Mouse (Mus musculus): ENCODE data around the gene Ces1f. TPM values are rescaled to one million over a fixed set of nuclear protein-coding genes. Genes with fewer than 3 reads are reported as not detected.
"Not testable (repeated sequence)": the region's sequence is repeated elsewhere in the genome, so short reads cannot be mapped to it uniquely, and the experiment has no call there.

Ces1f gene
- polyA plus RNA-seq, 1 experiment from 2014 or later: 0.59 TPM

DNA sequence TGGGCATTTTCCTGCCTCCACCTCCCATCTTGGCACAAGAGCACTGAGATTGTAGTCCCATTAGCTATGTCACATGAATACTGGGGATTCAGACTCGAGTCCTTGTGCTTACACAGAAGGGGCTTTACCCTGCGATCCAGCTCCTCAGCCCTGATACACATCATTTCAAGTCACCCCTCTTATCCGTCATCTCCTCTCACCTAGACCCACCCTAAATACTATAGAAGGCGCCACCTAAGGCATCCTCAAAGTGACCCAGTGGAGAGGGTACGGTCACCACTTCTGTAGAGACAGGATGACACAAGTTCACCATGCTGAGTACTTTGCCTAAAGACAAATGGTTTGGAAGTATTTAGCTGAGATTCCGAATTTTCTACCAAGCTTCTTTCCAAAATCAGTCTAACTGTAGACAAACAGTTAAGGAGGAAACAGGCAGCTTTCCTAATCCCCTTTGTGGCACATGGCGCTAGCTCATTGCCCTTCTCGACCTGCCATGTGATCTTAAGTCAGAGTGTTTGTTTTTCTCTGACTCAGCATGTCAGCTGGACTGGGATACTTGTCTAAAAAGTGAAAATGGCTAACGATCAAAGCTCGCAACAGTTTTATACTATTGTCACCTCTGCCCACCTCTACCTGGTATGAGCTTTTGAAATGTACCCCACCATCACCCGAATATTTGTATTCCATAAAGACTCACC lies 50.7 kb downstream of the Ces1f start:
- Histone ChIP-seq H3K36me3 (ENCODE audit: control insufficient read depth, insufficient read depth) (no peaks in the 10 kb centered on the region), H3K4me1 (replicated peaks; ENCODE audit: control insufficient read depth, insufficient read depth, low read length) (no peaks in the 10 kb centered on the region), H3K9ac (ENCODE audit: low read depth, low read length) (no peak overlapping the region), H3K4me3 (ENCODE audit: low read depth, low read length) (no peak overlapping the region), H3K27ac (ENCODE audit: low read depth, low read length) (peak overlapping the region; percentile 15; the same call in 1 of the 2 replicates), H3K4me2 (replicated peaks; ENCODE audit: low read depth) (peak overlapping the region; percentile 49), H3K9me3 (ENCODE audit: control insufficient read depth) (no peaks in the 10 kb centered on the region), H3K27me3 (replicated peaks; ENCODE audit: control insufficient read depth, insufficient read depth, low read length) (no peaks in the 10 kb centered on the region)
- no peak for TF ChIP-seq CTCF (IDR thresholded peaks at IDR 0.05; ENCODE audit: low read depth)
- peak; percentile 88 for ATAC-seq
- WGBS: 46% methylated on average over 11 of the region's 11 CpGs

DNA sequence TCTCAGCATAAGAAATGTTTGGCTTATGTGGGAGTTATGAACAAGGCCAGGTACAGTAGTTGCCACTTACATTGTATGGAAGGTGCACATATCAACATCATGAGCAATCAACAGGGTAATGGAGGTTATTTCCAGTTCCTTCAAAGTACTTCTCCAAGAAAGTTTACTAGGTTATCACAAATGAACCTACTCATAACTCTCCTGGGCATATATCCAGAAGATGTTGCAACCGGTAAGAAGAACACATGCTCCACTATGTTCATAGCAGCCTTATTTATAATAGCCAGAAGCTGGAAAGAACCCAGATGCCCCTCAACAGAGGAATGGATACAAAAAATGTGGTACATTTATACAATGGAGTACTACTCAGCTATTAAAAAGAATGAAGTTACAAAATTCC lies 53.1 kb downstream of the Ces1f start:
- H3K9me3 ChIP-seq (ENCODE audit: control insufficient read depth); H3K4me3 ChIP-seq (ENCODE audit: low read depth, low read length); H3K36me3 ChIP-seq (ENCODE audit: control insufficient read depth, insufficient read depth); ATAC-seq; H3K27ac ChIP-seq (ENCODE audit: low read depth, low read length); H3K4me2 ChIP-seq (replicated peaks; ENCODE audit: low read depth); H3K9ac ChIP-seq (ENCODE audit: low read depth, low read length); H3K4me1 ChIP-seq (replicated peaks; ENCODE audit: control insufficient read depth, insufficient read depth, low read length); H3K27me3 ChIP-seq (replicated peaks; ENCODE audit: control insufficient read depth, insufficient read depth, low read length): not testable (repeated sequence)
- WGBS: 76% methylated on average over 1 of the region's 1 CpGs

DNA sequence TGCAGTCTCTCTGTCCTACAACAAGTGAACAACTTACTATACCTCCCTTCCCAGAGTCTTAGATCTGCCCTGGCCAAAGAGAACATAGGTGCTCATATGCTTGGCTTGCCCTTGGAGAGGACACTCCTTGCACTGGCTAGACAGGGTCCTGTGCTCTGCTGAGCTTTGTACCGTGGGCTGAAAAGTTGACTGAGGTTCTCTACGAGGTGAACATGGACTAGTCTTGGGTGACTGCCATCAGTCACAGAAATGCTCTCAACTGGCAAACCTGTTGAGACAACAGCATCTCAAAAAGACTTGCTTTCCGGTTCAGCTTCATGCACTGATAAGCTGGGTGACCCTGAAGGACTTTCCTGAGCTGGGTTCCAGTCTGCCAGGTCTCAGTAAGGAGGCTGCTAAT lies 57.7 kb downstream of the Ces1f start:
- Histone ChIP-seq H3K4me2 (replicated peaks; ENCODE audit: low read depth) (no peak overlapping the region), H3K27me3 (replicated peaks; ENCODE audit: control insufficient read depth, insufficient read depth, low read length) (no peaks in the 10 kb centered on the region), H3K9ac (ENCODE audit: low read depth, low read length) (no peak overlapping the region), H3K4me3 (ENCODE audit: low read depth, low read length) (no peak overlapping the region), H3K27ac (ENCODE audit: low read depth, low read length) (no peak overlapping the region), H3K9me3 (ENCODE audit: control insufficient read depth) (no peaks in the 10 kb centered on the region), H3K36me3 (ENCODE audit: control insufficient read depth, insufficient read depth) (no peaks in the 10 kb centered on the region), H3K4me1 (replicated peaks; ENCODE audit: control insufficient read depth, insufficient read depth, low read length) (no peaks in the 10 kb centered on the region)
- TF ChIP-seq CTCF (IDR thresholded peaks at IDR 0.05; ENCODE audit: low read depth): no peak
- ATAC-seq: no peak
- WGBS: 87% methylated on average over 3 of the region's 3 CpGs

DNA sequence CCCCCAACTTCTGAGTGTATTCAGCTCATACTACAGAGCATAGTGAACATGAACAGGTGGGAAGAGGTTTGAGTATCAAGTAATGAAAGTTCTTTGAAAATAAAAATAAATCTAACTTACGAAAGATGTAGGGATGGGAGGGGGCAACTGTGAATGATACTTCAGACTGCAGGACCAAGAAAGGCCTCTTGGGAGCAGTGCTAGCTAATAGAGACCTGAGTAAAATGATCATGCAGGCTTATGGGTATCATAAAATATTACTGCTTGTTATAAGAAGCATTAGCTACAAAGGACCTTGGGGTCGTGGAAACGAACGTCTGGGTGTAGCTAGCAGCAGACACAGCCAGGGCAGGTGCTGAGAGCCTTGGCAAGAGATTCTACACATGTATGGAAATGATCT lies 61.7 kb downstream of the Ces1f start:
- H3K4me2 ChIP-seq (replicated peaks; ENCODE audit: low read depth): no peak overlapping the region
- H3K9me3 ChIP-seq (ENCODE audit: control insufficient read depth): no peaks in the 10 kb centered on the region
- no peaks in the 10 kb centered on the region for H3K36me3 ChIP-seq (ENCODE audit: control insufficient read depth, insufficient read depth)
- ATAC-seq: no peak
- no peak overlapping the region for H3K27ac ChIP-seq (ENCODE audit: low read depth, low read length)
- no peaks in the 10 kb centered on the region for H3K4me1 ChIP-seq (replicated peaks; ENCODE audit: control insufficient read depth, insufficient read depth, low read length)
- H3K9ac ChIP-seq (ENCODE audit: low read depth, low read length): no peak overlapping the region
- TF ChIP-seq CTCF (IDR thresholded peaks at IDR 0.05; ENCODE audit: low read depth): peak; percentile 72
- WGBS: 32% methylated on average over 4 of the region's 4 CpGs
- no peak overlapping the region for H3K4me3 ChIP-seq (ENCODE audit: low read depth, low read length)
- H3K27me3 ChIP-seq (replicated peaks; ENCODE audit: control insufficient read depth, insufficient read depth, low read length): no peaks in the 10 kb centered on the region

DNA sequence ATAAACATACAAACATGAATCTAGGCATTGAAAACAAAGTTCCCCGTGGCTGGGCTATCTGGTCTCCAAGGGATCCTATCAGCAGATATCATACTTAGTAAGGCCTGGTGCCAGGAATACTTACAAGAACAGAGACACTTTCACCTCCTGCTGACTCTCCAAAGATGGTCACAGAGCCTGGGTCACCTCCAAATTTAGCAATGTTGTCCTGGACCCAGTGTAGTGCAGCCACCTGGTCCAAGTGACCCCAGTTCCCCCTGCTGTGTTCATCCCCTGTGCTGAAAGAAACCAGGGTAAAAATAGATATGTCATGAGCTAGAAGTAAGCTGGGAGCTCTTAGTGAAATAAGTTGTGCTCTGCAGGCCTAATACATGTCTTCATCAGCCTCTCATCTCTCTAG lies 62.2 kb downstream of the Ces1f start:
- Histone ChIP-seq H3K27me3 (replicated peaks; ENCODE audit: control insufficient read depth, insufficient read depth, low read length) (no peaks in the 10 kb centered on the region), H3K36me3 (ENCODE audit: control insufficient read depth, insufficient read depth) (no peaks in the 10 kb centered on the region), H3K4me2 (replicated peaks; ENCODE audit: low read depth) (no peak overlapping the region), H3K9me3 (ENCODE audit: control insufficient read depth) (no peaks in the 10 kb centered on the region), H3K9ac (ENCODE audit: low read depth, low read length) (no peak overlapping the region), H3K4me3 (ENCODE audit: low read depth, low read length) (no peak overlapping the region), H3K4me1 (replicated peaks; ENCODE audit: control insufficient read depth, insufficient read depth, low read length) (no peaks in the 10 kb centered on the region), H3K27ac (ENCODE audit: low read depth, low read length) (no peak overlapping the region)
- WGBS: 29% methylated on average over 1 of the region's 1 CpGs
- TF ChIP-seq CTCF (IDR thresholded peaks at IDR 0.05; ENCODE audit: low read depth): no peak
- ATAC-seq: no peak

DNA sequence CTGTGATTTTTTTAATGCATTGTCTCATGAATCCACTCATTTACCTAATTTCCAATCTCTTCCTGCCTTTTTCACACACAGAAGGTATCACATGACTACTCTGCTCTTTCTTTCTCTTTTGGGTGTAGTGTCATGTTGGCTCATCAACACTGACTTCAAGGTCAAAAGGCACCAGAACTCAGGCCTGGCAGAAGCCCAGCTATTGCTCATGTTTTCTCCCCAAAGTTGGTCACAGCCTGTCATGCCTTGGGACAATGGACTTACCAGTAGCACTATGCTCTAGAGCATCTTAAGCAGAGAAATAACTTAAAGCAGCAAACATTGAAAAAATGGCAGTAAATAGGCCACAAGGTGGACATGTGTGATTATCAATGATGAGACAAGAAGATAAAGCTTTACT lies 68.5 kb downstream of the Ces1f start:
- no peak for TF ChIP-seq CTCF (IDR thresholded peaks at IDR 0.05; ENCODE audit: low read depth)
- no peak for ATAC-seq
- H3K9ac ChIP-seq (ENCODE audit: low read depth, low read length): no peak overlapping the region
- no peak overlapping the region for H3K27ac ChIP-seq (ENCODE audit: low read depth, low read length)
- H3K4me1 ChIP-seq (replicated peaks; ENCODE audit: control insufficient read depth, insufficient read depth, low read length): no peaks in the 10 kb centered on the region
- no peaks in the 10 kb centered on the region for H3K36me3 ChIP-seq (ENCODE audit: control insufficient read depth, insufficient read depth)
- no peak overlapping the region for H3K4me3 ChIP-seq (ENCODE audit: low read depth, low read length)
- H3K9me3 ChIP-seq (ENCODE audit: control insufficient read depth): no peaks in the 10 kb centered on the region
- H3K4me2 ChIP-seq (replicated peaks; ENCODE audit: low read depth): no peak overlapping the region
- no peaks in the 10 kb centered on the region for H3K27me3 ChIP-seq (replicated peaks; ENCODE audit: control insufficient read depth, insufficient read depth, low read length)

Other genes starting within 250 kb of the Ces1f start
- not detected in 2 replicates for gene Ces1a, start 231.6 kb downstream of the Ces1f start, polyA plus RNA-seq (2015; fragmentation: Nextera tagmentation; extraction: Ambion mirVana)
- 0.10 TPM in 1 of 2 replicates, not detected in the other for gene Ces1b, start 199.7 kb downstream of the Ces1f start, polyA plus RNA-seq (2015; fragmentation: Nextera tagmentation; extraction: Ambion mirVana)
- 6.0 TPM in 2 replicates for gene Ces1c, start 148.5 kb downstream of the Ces1f start, polyA plus RNA-seq (2015; fragmentation: Nextera tagmentation; extraction: Ambion mirVana)
- 0.14 and 0.22 TPM in 2 replicates for gene Ces1d, start 81.9 kb downstream of the Ces1f start, polyA plus RNA-seq (2015; fragmentation: Nextera tagmentation; extraction: Ambion mirVana)
- 0.66 and 1.1 TPM in 2 replicates for gene Ces1e, start 50.1 kb downstream of the Ces1f start, polyA plus RNA-seq (2015; fragmentation: Nextera tagmentation; extraction: Ambion mirVana)
- 0.16 TPM in 1 of 2 replicates, not detected in the other for gene Ces1g, start 57.6 kb upstream of the Ces1f start, polyA plus RNA-seq (2015; fragmentation: Nextera tagmentation; extraction: Ambion mirVana)
- not detected in 2 replicates for gene Ces1h, start 100.0 kb upstream of the Ces1f start, polyA plus RNA-seq (2015; fragmentation: Nextera tagmentation; extraction: Ambion mirVana)